Mouse (Mus musculus): ENCODE results near the gene Evi5.

The Evi5 gene

GRCm38 (mm10) chr5:107801234-107801633 lies 73.7 kb downstream of the Evi5 start:
- no peak for DNase-seq

- no peak for DNase-seq
These were observed 76.6 kb downstream of the Evi5 start for GRCm38 (mm10) chr5:107798290-107798689.

GRCm38 (mm10) chr5:107793927-107794326 lies 81.0 kb downstream of the Evi5 start:
- no peak for DNase-seq

- DNase-seq: no peak
These were observed 81.6 kb downstream of the Evi5 start for GRCm38 (mm10) chr5:107793258-107793657.

- no peak for DNase-seq
These were observed 82.4 kb downstream of the Evi5 start for GRCm38 (mm10) chr5:107792516-107792915.

GRCm38 (mm10) chr5:107791966-107792365 lies 82.9 kb downstream of the Evi5 start:
- no peak for DNase-seq

GRCm38 (mm10) chr5:107789492-107789891 lies 85.4 kb downstream of the Evi5 start:
- DNase-seq: peak; percentile 15

GRCm38 (mm10) chr5:107787682-107788443 lies 87.0 kb downstream of the Evi5 start:
- no peak for DNase-seq

GRCm38 (mm10) chr5:107782360-107782759 lies 92.5 kb downstream of the Evi5 start:
- no peak for DNase-seq

GRCm38 (mm10) chr5:107778763-107779162 lies 96.1 kb downstream of the Evi5 start:
- no peak for DNase-seq

GRCm38 (mm10) chr5:107777545-107777830 lies 97.4 kb downstream of the Evi5 start:
- no peak for DNase-seq

GRCm38 (mm10) chr5:107776777-107777544 lies 97.9 kb downstream of the Evi5 start:
- DNase-seq: no peak

- no peak for DNase-seq
These were observed 99.0 kb downstream of the Evi5 start for GRCm38 (mm10) chr5:107775875-107776274.

- no peak for DNase-seq
These were observed 102.9 kb downstream of the Evi5 start for GRCm38 (mm10) chr5:107772049-107772448.

GRCm38 (mm10) chr5:107768224-107768623 lies 106.7 kb downstream of the Evi5 start:
- DNase-seq: no peak

- no peak for DNase-seq
These were observed 109.0 kb downstream of the Evi5 start for GRCm38 (mm10) chr5:107765946-107766345.

GRCm38 (mm10) chr5:107764486-107764885 lies 110.4 kb downstream of the Evi5 start:
- no peak for DNase-seq

- no peak for DNase-seq
These were observed 111.2 kb downstream of the Evi5 start for GRCm38 (mm10) chr5:107763674-107764073.

GRCm38 (mm10) chr5:107759121-107759520 lies 115.8 kb downstream of the Evi5 start:
- peak; percentile 67 for DNase-seq

- DNase-seq: no peak
These were observed 118.8 kb downstream of the Evi5 start for GRCm38 (mm10) chr5:107756072-107756471.

GRCm38 (mm10) chr5:107754740-107755139 lies 120.2 kb downstream of the Evi5 start:
- DNase-seq: no peak

- no peak for DNase-seq
These were observed 121.3 kb downstream of the Evi5 start for GRCm38 (mm10) chr5:107753656-107754055.

GRCm38 (mm10) chr5:107749229-107749916 lies 125.5 kb downstream of the Evi5 start:
- DNase-seq: no peak

GRCm38 (mm10) chr5:107739023-107739422 lies 135.9 kb downstream of the Evi5 start:
- DNase-seq: no peak

Data from liver (tissue).